Mouse (Mus musculus): ENCODE data around the gene Siah3.
"Not testable (repeated sequence)": the region's sequence is repeated elsewhere in the genome, so short reads cannot be mapped to it uniquely, and the experiment has no call there.

The Siah3 gene

DNA sequence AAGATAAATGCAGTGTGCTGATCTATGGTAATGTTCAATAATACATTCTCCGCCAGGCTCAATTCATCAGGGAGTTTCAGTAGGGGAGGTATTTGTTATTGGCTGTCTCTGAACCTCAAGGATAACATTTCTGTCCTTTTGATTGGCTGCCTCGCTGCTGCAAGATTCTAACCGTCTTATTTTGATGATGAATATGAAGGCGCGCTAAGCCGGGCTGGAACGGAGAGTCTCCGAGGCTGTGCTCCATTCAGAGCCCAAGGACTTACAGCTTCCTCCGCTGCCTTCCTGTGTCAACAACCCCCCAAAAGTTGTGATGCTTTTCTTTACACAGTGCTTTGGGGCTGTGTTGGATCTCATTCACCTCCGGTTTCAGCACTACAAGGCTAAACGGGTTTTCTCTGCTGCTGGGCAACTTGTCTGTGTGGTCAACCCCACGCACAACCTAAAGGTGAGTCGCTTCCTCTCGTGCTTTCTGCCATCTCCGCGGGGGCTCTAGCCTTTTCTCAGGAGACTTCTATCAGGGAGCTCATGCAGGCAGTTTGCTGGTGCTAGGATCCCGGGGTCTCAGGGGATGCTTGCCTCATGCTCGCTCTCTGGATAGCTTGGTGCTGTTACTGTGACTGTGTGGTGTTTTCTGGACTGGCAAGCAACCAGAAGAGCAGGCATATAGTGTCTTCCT, at the start of gene Siah3:
Siah3 (plus strand) TSS at position 240 of the 679 bp plus-strand sequence.
- no peak for DNase-seq (ENCODE audit: low spot score in 2 of 2)

DNA sequence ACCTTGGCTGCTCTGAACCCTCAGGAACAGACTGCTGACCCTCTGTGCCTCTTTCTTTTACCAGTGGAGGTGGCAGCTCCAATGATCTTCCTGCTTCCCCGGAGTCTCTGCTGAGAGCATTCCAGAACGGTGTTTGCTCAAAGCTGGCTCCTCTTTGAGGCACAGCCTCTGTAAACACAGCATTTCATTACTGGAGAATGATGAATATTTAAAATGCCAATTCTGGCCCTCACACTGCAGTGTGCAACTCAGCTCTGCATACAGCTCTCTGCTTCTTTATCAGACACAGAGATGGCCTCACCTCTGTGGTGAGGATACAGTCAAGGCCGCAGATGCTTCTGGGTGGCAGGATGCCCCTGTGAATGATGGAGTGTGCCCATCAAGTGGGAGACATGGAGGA, 46.0 kb upstream of the Siah3 start:
- DNase-seq (ENCODE audit: low spot score in 2 of 2) = no peak

DNA sequence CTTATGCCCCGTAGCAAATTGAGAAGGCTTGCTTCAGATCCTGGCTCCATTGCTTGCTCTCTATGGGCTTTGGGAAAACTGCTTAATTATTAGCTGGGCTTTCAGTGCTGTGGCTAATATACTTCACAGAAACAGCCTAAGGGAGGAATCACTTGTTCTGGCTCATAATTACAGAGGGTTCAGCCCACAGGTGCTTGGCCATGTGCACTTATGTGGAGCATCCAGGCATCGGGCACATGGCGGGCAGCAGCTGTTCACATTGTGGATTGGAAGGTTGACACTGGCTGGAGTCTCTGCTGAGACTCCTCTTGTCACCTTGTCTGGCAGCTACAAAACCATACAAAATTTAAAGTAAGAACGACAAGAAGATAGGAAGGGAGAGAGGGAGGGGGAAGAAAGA, 45.4 kb upstream of the Siah3 start:
- no peak for DNase-seq (ENCODE audit: low spot score in 2 of 2)

DNA sequence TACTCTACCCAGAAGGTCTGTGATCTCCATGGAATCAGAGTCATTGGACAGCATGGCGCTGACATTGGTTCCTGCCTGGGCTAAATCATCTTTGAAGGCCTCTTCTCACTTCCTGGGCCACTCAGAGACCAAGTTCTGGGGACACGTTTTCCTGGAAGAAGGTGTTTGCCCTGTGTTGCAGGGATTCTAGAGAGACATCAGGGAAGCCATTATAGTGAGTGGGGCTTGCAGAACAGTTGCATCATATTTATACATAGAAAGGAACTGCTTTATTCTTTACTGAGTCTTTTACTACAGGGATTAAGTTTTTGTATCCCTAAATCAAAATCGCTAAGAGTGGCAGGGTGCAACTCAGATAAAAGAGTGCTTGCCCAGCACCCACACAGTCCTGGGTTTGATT, 37.1 kb upstream of the Siah3 start:
- peak in 1 of 2 experiments; percentile 30 for DNase-seq (ENCODE audit: low spot score in 2 of 2)

DNA sequence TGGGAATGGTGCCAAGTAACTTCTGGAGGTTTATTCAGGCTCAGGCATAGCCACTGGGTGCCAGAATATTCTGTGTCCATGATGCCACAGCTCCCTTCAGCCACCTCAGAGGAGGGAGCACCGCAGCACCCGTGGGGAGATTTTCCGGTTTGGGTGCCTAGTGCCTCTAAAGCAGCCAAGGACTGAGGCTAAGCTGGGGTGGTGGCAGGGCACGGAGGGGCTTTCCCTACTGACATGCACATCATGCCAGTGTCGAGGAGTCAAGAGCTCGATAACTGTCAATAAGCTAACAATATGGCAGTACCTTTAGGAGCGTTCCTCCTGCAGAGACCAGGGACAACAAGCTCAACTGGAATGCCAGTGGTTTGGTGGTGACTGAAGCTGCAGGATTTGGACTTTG, 35.9 kb upstream of the Siah3 start:
- peak in 1 of 2 experiments; percentile 58 for DNase-seq (ENCODE audit: low spot score in 2 of 2)

DNA sequence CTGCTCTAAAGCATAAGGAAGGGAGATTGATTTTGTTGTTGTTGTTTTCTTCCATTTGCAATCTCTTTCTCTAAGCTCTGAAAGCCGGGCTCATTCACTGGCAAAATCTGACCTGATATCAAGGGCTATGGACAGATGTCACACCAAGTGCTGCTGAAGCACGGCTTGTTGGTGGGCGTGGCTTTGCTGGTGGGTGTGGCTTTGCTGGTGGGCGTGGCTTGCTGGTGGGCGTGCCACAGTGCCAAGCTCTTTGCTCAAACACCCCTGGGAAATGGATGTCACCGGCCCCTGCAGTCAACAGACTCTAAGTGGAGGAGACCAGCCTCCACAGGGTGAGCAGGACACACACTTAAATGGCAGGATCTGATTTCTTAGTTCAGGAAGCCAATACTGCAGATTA, 35.0 kb upstream of the Siah3 start:
- DNase-seq (ENCODE audit: low spot score in 2 of 2) = peak in 1 of 2 experiments; percentile 57

DNA sequence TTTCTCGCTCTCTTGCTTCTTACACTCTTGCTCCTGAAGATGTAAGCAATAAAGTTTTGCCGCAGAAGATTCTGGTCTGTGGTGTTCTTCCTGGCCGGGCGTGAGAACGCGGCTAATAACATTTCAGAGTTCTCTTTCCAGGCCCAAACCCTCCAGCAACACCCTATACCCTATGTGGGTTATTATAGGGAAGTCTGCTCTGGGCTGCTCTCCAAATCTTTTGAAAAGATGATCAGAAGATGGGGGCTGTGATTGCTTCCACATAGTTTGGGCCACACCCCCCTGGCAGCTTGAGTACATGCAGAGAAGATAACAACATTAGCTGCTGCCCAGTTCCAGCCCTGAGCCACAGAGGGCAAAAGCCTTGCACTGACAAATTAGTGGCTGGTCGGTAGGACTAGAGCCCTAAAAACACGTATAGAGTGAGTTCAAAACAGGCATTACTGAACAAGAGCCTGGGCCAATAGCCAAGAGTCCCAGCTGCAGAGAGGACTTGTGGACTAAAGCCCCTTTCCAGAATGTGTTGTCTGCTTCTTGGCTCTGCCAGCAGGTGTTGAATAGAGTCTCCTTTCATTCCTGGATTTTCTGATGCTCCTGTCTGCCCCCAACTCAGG, 24.5 kb upstream of the Siah3 start:
- DNase-seq (ENCODE audit: low spot score in 2 of 2) = no peak

DNA sequence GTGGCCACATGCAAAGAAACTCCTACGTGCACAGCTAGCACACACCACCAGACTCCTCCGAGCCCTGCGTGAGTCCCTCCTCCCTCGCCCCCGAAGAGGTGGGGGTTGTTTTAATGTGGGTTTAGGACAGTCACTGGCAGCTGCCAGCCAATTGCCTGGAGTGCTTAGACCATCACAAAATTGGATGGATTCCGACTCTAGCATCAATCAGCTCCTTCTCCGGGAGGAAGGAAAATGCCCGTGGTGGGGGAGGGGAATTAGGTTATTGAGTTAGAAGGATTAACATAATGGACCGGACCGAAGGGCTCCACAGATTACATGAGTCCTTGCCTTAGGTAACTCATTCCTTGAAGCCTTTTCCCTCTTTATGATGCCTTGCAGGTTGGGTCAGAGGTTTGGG, 22.9 kb upstream of the Siah3 start:
- no peak for DNase-seq (ENCODE audit: low spot score in 2 of 2)

DNA sequence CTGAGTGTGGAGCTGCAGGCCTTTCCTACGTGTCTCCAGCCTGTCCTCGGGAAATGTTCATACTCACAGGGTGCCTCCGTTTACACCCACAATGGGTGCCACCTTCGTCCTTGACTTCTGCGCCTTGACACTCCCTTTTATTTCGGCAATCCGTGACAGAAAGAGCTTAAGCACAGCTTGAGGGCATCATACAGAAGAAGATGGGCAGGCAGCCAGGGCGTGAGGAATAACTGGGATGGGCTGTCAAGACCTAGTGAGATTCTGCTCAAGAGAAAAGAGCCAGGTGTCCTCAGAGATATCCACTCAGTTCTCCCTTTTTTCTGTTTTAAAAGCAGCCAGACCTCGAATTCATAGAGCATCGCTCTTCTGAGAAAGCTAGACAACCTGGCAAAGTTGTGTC, 21.2 kb upstream of the Siah3 start:
- no peak for DNase-seq (ENCODE audit: low spot score in 2 of 2)

DNA sequence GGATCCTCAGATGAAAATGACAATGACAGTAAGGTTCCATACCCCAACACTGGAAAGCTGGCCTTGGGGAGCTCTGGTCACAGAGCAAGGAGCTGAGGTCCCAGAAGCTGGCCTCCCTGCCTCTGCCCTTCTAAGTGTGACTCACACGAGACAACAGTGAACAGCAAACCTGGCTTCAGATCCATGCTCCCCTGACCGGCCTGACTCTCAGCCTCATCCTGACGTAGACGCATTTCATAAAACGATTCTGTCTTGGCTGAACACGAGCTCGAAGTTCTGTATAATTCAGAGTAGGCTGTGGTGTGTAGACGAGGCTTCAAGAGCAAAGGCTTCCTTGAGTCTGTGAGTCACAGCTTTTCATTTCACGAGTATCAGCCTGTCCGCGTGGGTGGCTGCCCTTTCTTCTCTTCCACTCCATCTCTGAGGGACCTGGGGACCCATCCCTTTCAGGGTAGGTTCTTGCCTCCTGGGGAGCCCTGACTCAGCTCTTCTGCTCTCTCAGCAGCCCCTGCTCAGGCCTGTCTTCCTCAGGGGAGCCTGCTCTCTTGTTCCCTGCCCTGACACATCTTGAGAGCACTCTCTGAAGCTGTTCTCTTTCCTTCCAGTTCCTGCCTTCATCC, 11.2 kb upstream of the Siah3 start:
- DNase-seq (ENCODE audit: low spot score in 2 of 2) = peak in 1 of 2 experiments; percentile 9

DNA sequence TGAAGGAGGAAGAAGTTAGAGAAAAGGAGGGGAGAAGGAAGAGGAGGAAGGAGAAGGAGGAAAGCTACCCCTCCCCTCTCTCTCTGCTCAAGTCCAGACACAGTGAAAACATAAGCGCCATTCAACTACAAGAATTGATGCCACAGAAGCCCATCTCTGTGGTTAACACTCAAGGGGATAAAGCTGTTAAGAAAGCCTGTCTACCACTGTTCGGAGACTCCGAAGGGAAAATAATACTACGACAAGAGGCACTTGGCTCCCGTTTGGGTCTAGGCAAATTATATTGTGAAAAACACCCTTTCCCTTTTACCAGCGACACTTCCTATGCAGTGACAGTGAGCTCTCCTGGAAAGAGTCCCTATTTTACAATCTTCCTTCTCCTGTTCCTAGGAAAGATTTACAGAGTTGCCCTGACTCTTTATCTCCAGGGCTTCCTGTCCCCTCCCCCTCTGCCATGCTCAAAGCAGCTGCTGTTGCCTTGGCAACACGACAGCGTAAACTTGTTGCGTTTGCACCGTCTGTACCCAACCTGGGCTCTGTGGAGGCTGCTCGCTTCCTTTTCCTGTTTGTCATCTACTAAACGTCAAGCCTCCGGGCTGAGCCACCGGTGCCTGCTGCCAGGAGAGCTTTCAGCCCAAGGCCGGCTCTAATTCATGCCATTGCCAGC, 10.4 kb upstream of the Siah3 start:
- no peak for DNase-seq (ENCODE audit: low spot score in 2 of 2)

DNA sequence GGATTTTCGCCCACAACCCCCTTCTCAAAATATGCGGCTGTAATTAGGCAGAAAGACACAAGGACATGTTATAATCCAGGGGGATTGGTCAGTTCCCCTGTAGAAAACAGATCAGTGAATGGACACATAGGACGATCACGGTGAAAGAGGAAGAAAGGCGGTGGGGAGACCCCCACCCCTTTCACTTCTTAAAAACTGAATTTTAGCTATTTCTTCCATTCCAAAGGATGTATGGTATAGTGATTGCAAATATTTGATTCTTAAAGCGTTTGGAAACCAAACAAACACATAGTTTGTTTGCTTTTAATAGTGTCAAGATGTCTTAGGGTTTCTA, 9.9 kb upstream of the Siah3 start:
- no peak for DNase-seq (ENCODE audit: low spot score in 2 of 2)

DNA sequence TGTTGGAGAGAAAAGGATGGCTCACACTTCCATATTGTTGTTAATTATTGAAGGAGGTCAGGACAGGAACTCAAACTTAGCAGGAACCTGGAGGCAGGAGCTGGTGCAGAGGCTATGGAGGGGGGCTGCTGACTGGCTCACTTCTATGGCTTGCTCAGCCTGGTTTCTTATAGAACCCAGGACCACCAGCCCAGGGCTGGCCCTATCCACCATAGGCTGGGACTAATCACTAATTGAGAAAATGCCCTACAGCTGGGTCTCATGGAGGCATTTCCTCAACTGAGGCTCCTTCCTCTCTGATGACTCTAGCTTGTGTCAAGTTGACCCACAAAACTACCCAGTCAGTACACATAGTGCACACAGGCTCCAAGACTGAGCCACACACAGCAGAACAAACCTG, 9.5 kb upstream of the Siah3 start:
- not testable (repeated sequence) for DNase-seq (ENCODE audit: low spot score in 2 of 2)

DNA sequence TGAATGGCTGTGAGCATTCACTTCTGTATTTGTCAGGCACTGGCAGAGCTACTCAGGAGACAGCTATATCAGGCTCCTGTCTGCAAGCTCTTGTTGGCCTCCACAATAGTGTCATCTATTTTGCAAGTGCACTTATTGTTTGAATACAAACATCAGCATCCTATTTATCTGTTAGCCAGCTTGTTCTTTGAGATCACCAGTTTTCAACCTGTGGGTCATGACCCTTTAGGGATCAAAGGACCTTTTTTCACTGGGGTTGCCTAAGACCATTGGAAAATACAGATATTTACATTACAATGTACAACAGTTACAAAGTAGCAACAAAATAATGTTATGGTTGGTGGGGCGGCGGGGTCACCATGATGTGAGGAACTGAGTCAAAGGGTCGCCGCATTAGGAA, 1.9 kb upstream of the Siah3 start:
- no peak for DNase-seq (ENCODE audit: low spot score in 2 of 2)

DNA sequence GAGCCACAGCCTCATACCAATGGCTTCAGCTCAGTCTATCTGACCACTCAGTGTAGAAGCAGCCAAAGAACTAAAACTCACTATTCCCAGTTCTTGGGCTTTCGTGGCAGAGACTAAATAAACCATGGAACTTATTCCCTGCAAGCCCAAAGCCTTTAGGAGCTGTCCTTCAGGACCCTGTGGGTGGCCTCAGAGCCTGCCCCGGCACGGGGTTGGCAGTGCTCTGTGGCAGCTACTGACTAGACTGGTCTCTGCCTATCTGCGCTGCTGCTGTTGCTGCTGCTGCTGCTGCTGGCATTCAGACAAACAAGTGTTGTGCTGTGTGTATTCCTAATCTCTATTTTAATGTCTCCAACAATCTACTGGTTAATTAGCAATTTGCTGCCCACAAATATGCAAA, 1.1 kb upstream of the Siah3 start:
- no peak for DNase-seq (ENCODE audit: low spot score in 2 of 2)

DNA sequence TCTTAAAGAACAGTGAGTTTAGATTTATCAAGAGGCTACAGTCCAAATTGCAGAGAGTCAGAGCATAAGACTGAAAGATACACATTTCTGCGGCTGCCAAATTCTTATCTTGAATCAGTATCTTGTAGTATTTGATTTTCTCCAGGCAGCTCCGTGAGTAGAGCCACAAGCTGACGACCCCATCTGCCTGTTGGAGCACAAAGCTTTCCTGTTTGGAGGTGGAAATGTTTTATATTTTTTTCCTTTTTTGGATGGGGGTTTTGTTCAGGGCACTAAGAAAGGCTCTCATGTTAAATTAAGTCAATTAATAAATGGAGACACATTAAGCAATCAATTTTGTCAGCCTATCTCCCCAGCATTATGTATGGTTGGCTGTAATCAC, 430 bp upstream of the Siah3 start:
- DNase-seq (ENCODE audit: low spot score in 2 of 2) = no peak

DNA sequence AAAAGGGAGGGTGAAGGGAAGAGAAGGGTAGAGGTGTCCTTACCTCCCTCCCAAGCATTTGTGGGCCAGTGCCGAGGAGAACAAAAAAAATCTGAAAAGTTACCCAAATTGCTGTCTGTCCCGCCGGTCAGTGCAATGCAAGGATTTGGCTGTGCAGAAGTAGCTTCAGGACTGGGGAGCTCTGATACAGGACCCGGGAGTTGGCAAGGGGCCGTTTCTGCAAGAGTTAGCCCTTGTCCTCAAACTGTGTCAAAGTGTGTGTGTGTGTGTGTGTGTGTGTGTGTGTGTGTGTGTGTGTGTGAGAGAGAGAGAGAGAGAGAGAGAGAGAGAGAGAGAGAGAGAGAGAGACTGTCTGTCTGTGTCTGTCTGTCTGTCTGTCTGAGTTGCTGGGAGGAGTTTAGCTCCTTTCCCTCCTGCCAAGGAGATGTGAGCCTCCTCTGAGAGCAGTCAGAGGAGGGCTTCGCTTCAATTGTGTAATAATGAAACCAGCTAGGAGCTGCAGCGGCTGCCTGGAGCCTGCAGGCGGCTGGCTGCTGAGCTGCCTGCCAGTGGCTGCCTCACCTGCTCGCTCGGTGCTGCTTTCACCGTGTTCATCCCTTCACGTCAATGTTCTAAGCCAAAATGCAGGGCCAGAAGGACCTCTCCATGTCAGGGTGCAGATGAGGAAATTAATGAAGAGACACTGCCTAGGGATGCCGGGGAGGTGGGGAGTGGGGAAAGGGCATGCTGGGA, 873 bp downstream of the Siah3 start:
- DNase-seq (ENCODE audit: low spot score in 2 of 2) = peak in 1 of 2 experiments; percentile 25

DNA sequence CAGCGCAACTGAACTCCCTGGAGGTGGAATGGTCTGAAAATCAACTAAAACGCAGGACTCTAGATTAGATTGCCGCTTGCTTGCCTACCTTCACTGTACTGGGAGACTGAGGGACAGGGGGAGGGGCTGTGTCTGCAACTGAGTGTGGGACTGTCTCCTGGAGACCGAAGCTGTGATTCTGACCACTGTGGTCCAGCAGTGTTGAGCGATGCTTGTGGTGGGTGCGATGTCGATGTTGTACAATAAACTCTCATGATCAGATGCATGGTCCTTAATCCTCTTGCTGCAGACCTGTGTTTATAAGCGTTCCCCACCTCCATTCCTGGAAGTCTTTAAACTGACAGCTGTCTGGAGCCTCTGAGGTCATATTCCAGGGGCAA, 1.4 kb downstream of the Siah3 start:
- DNase-seq (ENCODE audit: low spot score in 2 of 2) = no peak

DNA sequence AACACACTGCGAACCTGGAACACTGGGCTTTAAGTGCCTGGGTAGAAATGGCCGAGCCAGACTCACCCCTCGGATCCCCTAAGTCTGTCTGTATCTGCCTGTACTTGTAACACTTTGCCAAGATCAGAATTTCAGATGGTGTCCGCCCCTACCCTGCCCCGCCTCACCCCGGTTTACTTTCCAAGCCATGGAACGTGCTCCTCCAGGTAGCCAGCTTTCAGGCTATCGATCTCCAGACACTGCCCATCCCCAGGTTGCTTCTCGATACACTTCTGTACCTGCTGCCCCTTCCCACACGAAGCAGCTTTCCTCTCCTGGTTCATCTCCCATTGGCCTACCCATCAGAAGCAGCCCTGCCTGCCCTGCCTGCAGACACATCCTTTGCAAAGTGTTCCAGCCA, 3.6 kb downstream of the Siah3 start:
- DNase-seq (ENCODE audit: low spot score in 2 of 2) = no peak

DNA sequence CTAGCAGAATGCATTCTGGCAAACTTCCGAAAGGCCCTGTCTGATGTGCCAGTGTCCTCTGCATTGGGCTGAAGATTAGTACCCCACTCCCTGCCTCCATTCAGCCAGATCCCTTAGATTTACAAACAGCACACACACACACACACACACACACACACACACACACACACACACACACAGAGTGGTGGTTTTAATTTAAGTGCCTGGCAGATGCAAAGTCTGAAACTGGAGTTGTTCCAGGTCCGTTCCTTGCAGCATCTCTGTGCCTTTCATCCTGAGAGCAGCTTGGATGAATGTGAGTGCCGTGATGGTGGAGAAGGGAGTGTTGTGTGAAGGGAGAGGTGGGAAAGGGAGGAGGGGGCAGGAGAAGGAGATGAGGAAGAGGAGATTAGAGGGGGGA, 4.2 kb downstream of the Siah3 start:
- DNase-seq (ENCODE audit: low spot score in 2 of 2) = no peak

DNA sequence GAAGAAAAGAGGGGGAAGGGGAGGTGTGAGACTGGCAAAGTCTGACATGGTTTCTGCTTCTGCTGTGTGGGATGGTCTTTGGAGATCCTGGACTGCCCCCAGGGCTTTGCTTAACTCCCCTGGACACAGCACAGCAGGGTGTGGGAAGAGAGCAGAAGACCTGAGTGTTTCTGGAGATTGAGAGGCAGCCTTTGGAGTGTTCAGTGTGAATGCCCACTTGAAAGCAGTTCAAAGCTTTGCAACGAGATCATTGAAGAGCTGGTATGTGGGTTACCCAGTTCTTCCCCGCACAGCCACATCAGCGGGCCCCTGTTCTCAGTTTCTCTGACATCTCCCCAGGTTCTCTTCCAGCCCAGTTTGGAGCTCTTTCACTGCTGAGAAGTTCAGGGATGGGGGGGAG, 4.7 kb downstream of the Siah3 start:
- no peak for DNase-seq (ENCODE audit: low spot score in 2 of 2)

DNA sequence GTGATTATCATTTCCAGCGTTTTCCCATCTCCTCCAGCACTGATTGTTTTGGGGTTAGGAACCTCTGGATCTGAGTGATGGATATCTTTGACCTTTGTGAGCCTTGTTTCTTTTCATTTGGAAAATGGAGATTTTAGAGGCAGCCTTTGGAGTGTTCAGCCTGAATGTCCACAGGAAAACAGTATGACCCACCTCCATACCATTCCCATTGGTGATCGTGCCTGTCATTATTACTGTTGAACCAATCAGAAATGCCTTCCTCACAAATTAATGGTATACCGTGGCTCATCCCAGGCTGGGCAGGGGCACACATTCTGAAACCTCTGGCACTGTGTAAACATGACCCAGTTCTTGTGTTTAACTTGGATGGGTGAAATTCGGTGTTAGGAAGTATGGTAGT, 6.0 kb downstream of the Siah3 start:
- no peak for DNase-seq (ENCODE audit: low spot score in 2 of 2)
